Mouse (Mus musculus) embryonic fibroblast, embryonic 13.5 days (primary cell): Measurements from ENCODE around the gene Lce6a.

ENCODE experiments used
- CTCF ChIP-seq: IDR thresholded peaks from 2 replicates; pipeline ENCODE4 v1.5.1; 2011; ENCODE audit warnings: mild to moderate bottlenecking, control low read depth, low read length, moderate library complexity, borderline replicate concordance; ENCODE audit not compliant: insufficient read depth
- POLR2A ChIP-seq: IDR thresholded peaks from 2 replicates; pipeline ENCODE4 v1.6.1; 2011; ENCODE audit warnings: low read depth, mild to moderate bottlenecking, control low read depth, low read length, moderate library complexity

GRCm38 (mm10) chr3:92587190-92587589 lies 34.3 kb downstream of the Lce6a start:
- no peak for TF ChIP-seq CTCF
- TF ChIP-seq POLR2A = no peak
